Mouse (Mus musculus): ENCODE measurements around the gene Klhl6. TPM values are rescaled to one million over a fixed set of nuclear protein-coding genes. Genes with fewer than 3 reads are reported as not detected.
"Not testable (repeated sequence)": the region's sequence is repeated elsewhere in the genome, so short reads cannot be mapped to it uniquely, and the experiment has no call there.

The Klhl6 gene
- total and polyA plus RNA-seq, 3 experiments = 5.3 to 5.4 (median 5.4) TPM

- H3K9ac ChIP-seq (ENCODE audit: low read depth, low read length) = no peak overlapping the region
- TF ChIP-seq POLR2A (IDR thresholded peaks at IDR 0.05; ENCODE audit: insufficient read depth, low read depth, low read length) = no peak
- no peak for TF ChIP-seq CTCF (IDR thresholded peaks at IDR 0.05)
- TF ChIP-seq EP300 (IDR thresholded peaks at IDR 0.05; ENCODE audit: insufficient read depth, low read depth, low read length) = no peak
- WGBS = 83% methylated on average over 7 of the region's 7 CpGs
- no peaks in the 10 kb centered on the region for H3K27me3 ChIP-seq (ENCODE audit: control insufficient read depth, insufficient read depth, low read length)
- H3K4me1 ChIP-seq (ENCODE audit: control insufficient read depth, insufficient read depth, low read length) = no peaks in the 10 kb centered on the region
- no peaks in the 10 kb centered on the region for H3K36me3 ChIP-seq (ENCODE audit: control insufficient read depth, insufficient read depth, low read length)
- no peak overlapping the region for H3K27ac ChIP-seq
- no peaks in the 10 kb centered on the region for H3K79me2 ChIP-seq (replicated peaks; ENCODE audit: control insufficient read depth, insufficient read depth, low read length)
- H3K4me3 ChIP-seq = no peak overlapping the region
- no peak for DNase-seq
- intact Hi-C loops (cut with DNase I) = no loop called here
Observed at GRCm38 (mm10) chr16:19997616-19998015, 14.8 kb upstream of the Klhl6 start.

DNA sequence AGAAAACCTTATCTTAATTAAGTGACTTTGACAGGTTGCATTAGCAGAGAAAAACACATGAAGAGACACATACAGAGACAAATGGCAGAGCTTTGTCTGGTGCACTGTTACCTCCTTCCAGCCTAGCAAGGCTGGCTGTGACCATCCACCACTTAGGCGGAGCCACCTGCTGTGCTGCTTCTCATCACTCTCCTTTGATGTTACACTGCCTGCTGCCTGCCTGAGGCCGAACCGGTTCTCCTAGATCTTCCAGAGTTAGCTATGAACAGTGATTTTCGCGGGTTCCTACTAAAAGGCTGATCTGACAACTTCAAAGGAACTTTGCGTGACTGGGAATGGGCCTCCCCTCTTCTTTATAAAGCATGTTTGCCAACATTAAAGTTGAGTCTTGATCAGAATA lies 14.1 kb upstream of the Klhl6 start:
- H3K36me3 ChIP-seq (ENCODE audit: control insufficient read depth, insufficient read depth, low read length); H3K27ac ChIP-seq; H3K79me2 ChIP-seq (replicated peaks; ENCODE audit: control insufficient read depth, insufficient read depth, low read length); H3K27me3 ChIP-seq (ENCODE audit: control insufficient read depth, insufficient read depth, low read length); DNase-seq; H3K4me3 ChIP-seq; intact Hi-C loops (cut with DNase I); H3K4me1 ChIP-seq (ENCODE audit: control insufficient read depth, insufficient read depth, low read length); H3K9ac ChIP-seq (ENCODE audit: low read depth, low read length): not testable (repeated sequence)
- WGBS = 58% methylated on average over 6 of the region's 6 CpGs

DNA sequence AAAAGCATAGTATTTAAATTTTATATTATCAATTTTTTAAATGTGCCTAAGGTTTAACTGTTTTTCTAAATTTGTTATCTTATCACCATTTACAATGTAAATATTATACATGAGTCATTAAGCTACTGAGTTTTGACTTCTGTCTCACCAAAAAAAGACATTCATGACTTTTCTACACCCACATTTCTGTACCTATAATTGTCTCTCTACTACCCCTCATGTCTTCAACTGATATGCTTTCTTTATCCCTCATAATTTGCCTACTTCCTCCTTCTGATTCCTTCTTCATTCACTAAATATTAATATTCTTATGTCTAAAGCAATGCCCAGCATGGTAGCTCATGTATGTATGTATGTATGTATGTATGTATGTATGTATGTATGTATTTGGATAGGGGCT lies 13.0 kb upstream of the Klhl6 start:
- no peaks in the 10 kb centered on the region for H3K27me3 ChIP-seq (ENCODE audit: control insufficient read depth, insufficient read depth, low read length)
- H3K79me2 ChIP-seq (replicated peaks; ENCODE audit: control insufficient read depth, insufficient read depth, low read length) = no peaks in the 10 kb centered on the region
- intact Hi-C loops (cut with DNase I) = no loop called here
- H3K9ac ChIP-seq (ENCODE audit: low read depth, low read length) = no peak overlapping the region
- no peaks in the 10 kb centered on the region for H3K4me1 ChIP-seq (ENCODE audit: control insufficient read depth, insufficient read depth, low read length)
- no peak overlapping the region for H3K4me3 ChIP-seq
- no peaks in the 10 kb centered on the region for H3K36me3 ChIP-seq (ENCODE audit: control insufficient read depth, insufficient read depth, low read length)
- no peak overlapping the region for H3K27ac ChIP-seq
- no peak for TF ChIP-seq EP300 (IDR thresholded peaks at IDR 0.05; ENCODE audit: insufficient read depth, low read depth, low read length)
- TF ChIP-seq POLR2A (IDR thresholded peaks at IDR 0.05; ENCODE audit: insufficient read depth, low read depth, low read length) = no peak
- TF ChIP-seq CTCF (IDR thresholded peaks at IDR 0.05) = no peak
- no peak for DNase-seq

DNA sequence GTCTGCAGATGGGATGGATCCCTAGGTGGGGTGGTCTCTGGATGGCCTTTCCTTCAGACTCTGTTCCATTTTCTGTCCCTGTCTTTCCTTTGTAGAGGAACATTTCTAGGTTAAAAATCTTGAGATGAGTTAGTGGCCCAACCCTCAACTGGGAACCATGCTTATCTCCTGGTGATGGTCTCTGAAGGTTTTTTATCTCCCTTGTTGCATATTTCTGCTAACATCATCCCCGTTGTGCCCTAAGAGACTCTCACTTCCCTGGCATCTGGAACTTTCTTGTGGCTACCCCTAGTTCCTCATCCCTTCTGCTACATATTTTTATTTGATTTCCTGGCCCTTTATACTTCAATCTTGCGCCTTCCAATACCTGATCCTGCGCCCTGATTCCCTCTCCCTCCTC lies 10.4 kb upstream of the Klhl6 start:
- Histone ChIP-seq H3K4me1 (ENCODE audit: control insufficient read depth, insufficient read depth, low read length) (no peaks in the 10 kb centered on the region), H3K27me3 (ENCODE audit: control insufficient read depth, insufficient read depth, low read length) (no peaks in the 10 kb centered on the region), H3K4me3 (no peak overlapping the region), H3K79me2 (replicated peaks; ENCODE audit: control insufficient read depth, insufficient read depth, low read length) (no peaks in the 10 kb centered on the region), H3K36me3 (ENCODE audit: control insufficient read depth, insufficient read depth, low read length) (no peaks in the 10 kb centered on the region), H3K27ac (no peak overlapping the region), H3K9ac (ENCODE audit: low read depth, low read length) (no peak overlapping the region)
- intact Hi-C loops (cut with DNase I) = no loop called here
- no peak for DNase-seq
- TF ChIP-seq EP300 (IDR thresholded peaks at IDR 0.05; ENCODE audit: insufficient read depth, low read depth, low read length) = no peak
- no peak for TF ChIP-seq CTCF (IDR thresholded peaks at IDR 0.05)
- WGBS = 85% methylated on average over 3 of the region's 3 CpGs

- Histone ChIP-seq H3K79me2 (replicated peaks; ENCODE audit: control insufficient read depth, insufficient read depth, low read length) (no peaks in the 10 kb centered on the region), H3K27ac (no peak overlapping the region), H3K27me3 (ENCODE audit: control insufficient read depth, insufficient read depth, low read length) (no peaks in the 10 kb centered on the region), H3K36me3 (ENCODE audit: control insufficient read depth, insufficient read depth, low read length) (no peaks in the 10 kb centered on the region), H3K4me3 (no peak overlapping the region), H3K4me1 (ENCODE audit: control insufficient read depth, insufficient read depth, low read length) (no peaks in the 10 kb centered on the region), H3K9ac (ENCODE audit: low read depth, low read length) (no peak overlapping the region)
- no peak for TF ChIP-seq POLR2A (IDR thresholded peaks at IDR 0.05; ENCODE audit: insufficient read depth, low read depth, low read length)
- no peak for TF ChIP-seq EP300 (IDR thresholded peaks at IDR 0.05; ENCODE audit: insufficient read depth, low read depth, low read length)
- TF ChIP-seq CTCF (IDR thresholded peaks at IDR 0.05) = no peak
- DNase-seq = no peak
- intact Hi-C loops (cut with DNase I) = no loop called here
Observed at GRCm38 (mm10) chr16:19990536-19990935, 7.7 kb upstream of the Klhl6 start.

DNA sequence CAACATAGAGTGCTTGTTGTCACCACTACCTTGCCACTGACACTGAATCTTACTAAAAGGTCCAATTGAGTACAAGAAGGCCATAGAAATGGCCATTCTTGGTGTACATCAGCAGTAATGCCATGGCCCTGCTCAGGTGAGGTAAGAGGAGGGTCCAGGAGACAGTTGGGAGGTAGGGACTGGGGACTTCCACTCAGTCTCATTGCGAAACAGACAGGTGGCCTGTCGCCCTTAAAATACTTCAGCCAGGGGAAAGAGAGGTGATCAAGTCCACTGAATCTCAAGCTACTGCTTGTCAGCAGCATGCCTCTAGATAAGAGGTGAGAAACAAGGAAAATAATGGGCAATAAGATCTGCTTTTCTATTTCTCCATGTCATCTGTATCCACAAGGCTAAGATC lies 4.8 kb upstream of the Klhl6 start:
- H3K79me2 ChIP-seq (replicated peaks; ENCODE audit: control insufficient read depth, insufficient read depth, low read length) = no peaks in the 10 kb centered on the region
- H3K4me1 ChIP-seq (ENCODE audit: control insufficient read depth, insufficient read depth, low read length) = no peaks in the 10 kb centered on the region
- peaks cover 2% of the 10 kb centered on the region; the same call in 1 of the 2 replicates for H3K36me3 ChIP-seq (ENCODE audit: control insufficient read depth, insufficient read depth, low read length)
- no peak overlapping the region for H3K4me3 ChIP-seq
- no peak overlapping the region for H3K27ac ChIP-seq
- TF ChIP-seq POLR2A (IDR thresholded peaks at IDR 0.05; ENCODE audit: insufficient read depth, low read depth, low read length) (no peak), CTCF (IDR thresholded peaks at IDR 0.05) (no peak), EP300 (IDR thresholded peaks at IDR 0.05; ENCODE audit: insufficient read depth, low read depth, low read length) (no peak)
- H3K9ac ChIP-seq (ENCODE audit: low read depth, low read length) = no peak overlapping the region
- intact Hi-C loops (cut with DNase I) = loop anchor here (10.0 kb wide), 1 partner anchor 337 kb away; the partner anchor contains the start of gene Cyp2ab1
- WGBS = 90% methylated on average over 2 of the region's 2 CpGs
- no peaks in the 10 kb centered on the region for H3K27me3 ChIP-seq (ENCODE audit: control insufficient read depth, insufficient read depth, low read length)
- DNase-seq = no peak

All from heart, adult 2 months (tissue).